Mouse (Mus musculus) CD4-positive naive resting alpha-beta T cell, adult 57 days (primary cell): ENCODE data around the gene Liph. TPM values are rescaled to one million over a fixed set of nuclear protein-coding genes. Genes with fewer than 3 reads are reported as not detected.

ENCODE experiments used
- total RNA-seq: library from RNA; stranded (reverse); gene quantifications from one replicate; pipeline ENCODE4 v1.2.4, GENCODE M21; 2023

Gene Liph
- total RNA-seq: not detected

GRCm38 (mm10) chr16:21995304-21995703 lies at the start of gene Liph:
Gene Liph (minus strand): TSS chr16:21995663.

GRCm38 (mm10) chr16:22009099-22009584 lies 13.7 kb upstream of the Liph start, which contains the start of gene Senp2:
Gene Senp2 (plus strand): TSS chr16:22009484.

GRCm38 (mm10) chr16:21946761-21947715 lies 48.4 kb downstream of the Liph start, which contains the start of gene Tmem41a:
Gene Tmem41a (minus strand): TSS chr16:21947552.

Other genes with a start within 250 kb of the Liph start
- 4.4 TPM for gene Ehhadh, start 207.9 kb downstream of the Liph start, total RNA-seq
- gene Map3k13, start 201.3 kb downstream of the Liph start, total RNA-seq: 0.83 TPM
- gene Tmem41a, start 48.1 kb downstream of the Liph start, total RNA-seq: 7.2 TPM
- gene Senp2, start 13.8 kb upstream of the Liph start, total RNA-seq: 102 TPM
- 0.62 TPM for gene Igf2bp2, start 167.6 kb upstream of the Liph start, total RNA-seq